Mouse (Mus musculus): ENCODE results near the gene Rnf5. TPM values are rescaled to one million over a fixed set of nuclear protein-coding genes. Genes with fewer than 3 reads are reported as not detected.

The Rnf5 gene
- polyA plus RNA-seq, 1 experiment from 2014 or later: 301 TPM

- Histone ChIP-seq H3K36me3 (peaks cover 77% of the 10 kb centered on the region), H3K9ac (peak within 1 kb of the TSS; percentile 11; the same call in 1 of the 2 replicates), H3K4me2 (peak within 1 kb of the TSS; percentile 13; the same call in 1 of the 2 replicates), H3K27ac (peak within 1 kb of the TSS; percentile 41; the same call in 1 of the 2 replicates), H3K4me3 (no peak within 1 kb of the TSS), H3K27me3 (no peaks in the 10 kb centered on the region), H3K4me1 (replicated peaks) (no peaks in the 10 kb centered on the region), H3K9me3 (no peaks in the 10 kb centered on the region)
- 54% methylated on average over 6 of the region's 6 CpGs for WGBS
- no peak for ATAC-seq (ENCODE audit: low FRiP score)
Measured at GRCm38 (mm10) chr17:34615871-34616270, 12.4 kb upstream of the Rnf5 start, which contains the start of gene Egfl8. Gene Egfl8, minus strand, starts transcription at chr17:34615971.

- Histone ChIP-seq H3K4me2 (no peak overlapping the region), H3K4me3 (no peak overlapping the region), H3K36me3 (peaks cover 76% of the 10 kb centered on the region), H3K4me1 (replicated peaks) (peaks cover 7% of the 10 kb centered on the region), H3K9me3 (no peaks in the 10 kb centered on the region), H3K9ac (no peak overlapping the region), H3K27ac (no peak overlapping the region), H3K27me3 (no peaks in the 10 kb centered on the region)
- no peak for ATAC-seq (ENCODE audit: low FRiP score)
- WGBS: 85% methylated on average over 10 of the region's 10 CpGs
Measured at GRCm38 (mm10) chr17:34613830-34614229, 10.3 kb upstream of the Rnf5 start.

DNA sequence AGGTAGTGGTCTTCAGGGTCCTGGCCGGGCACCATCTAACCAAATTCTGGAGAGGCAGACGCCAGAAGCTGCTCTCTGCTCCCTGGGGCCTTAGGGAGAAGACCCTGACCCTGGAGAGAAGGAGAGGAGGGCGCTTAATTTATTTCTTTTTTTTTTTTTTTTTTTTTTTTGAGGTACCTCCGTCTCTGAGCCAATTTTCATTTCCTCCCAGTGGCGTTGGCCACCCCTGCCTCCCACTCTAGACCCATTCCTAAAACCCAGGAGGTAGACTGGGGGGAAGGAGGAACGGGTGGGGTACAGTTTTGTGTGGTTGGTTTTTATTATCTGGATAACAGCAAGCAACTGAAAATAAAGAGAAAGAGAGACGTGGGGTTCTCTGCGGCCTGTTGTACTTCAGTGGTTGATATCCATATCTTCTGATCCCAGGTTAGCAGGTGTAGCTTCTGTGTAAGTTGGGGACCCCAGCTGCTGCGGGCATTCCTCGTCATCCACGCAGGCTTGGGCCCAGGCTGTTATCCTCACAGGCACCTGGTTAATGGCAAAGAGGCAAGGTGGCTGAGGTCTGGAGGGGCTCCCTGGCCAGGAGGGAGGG, 9.7 kb upstream of the Rnf5 start:
- ATAC-seq (ENCODE audit: low FRiP score): no peak
- no peak overlapping the region for H3K4me2 ChIP-seq
- H3K9me3 ChIP-seq: no peaks in the 10 kb centered on the region
- no peak overlapping the region for H3K9ac ChIP-seq
- H3K27ac ChIP-seq: no peak overlapping the region
- no peak overlapping the region for H3K4me3 ChIP-seq
- peaks cover 14% of the 10 kb centered on the region for H3K4me1 ChIP-seq (replicated peaks)
- H3K36me3 ChIP-seq: peaks cover 76% of the 10 kb centered on the region
- WGBS: 91% methylated on average over 10 of the region's 11 CpGs
- H3K27me3 ChIP-seq: no peaks in the 10 kb centered on the region

- H3K4me2 ChIP-seq: no peak overlapping the region
- no peak overlapping the region for H3K27ac ChIP-seq
- H3K27me3 ChIP-seq: no peaks in the 10 kb centered on the region
- no peak for ATAC-seq (ENCODE audit: low FRiP score)
- H3K36me3 ChIP-seq: peaks cover 63% of the 10 kb centered on the region
- 0 out of 2 replicates have a peak overlapping the region, but pooled peaks have one; percentile 13 for H3K9ac ChIP-seq
- H3K9me3 ChIP-seq: no peaks in the 10 kb centered on the region
- 88% methylated on average over 8 of the region's 8 CpGs for WGBS
- no peak overlapping the region for H3K4me3 ChIP-seq
- peaks cover 33% of the 10 kb centered on the region for H3K4me1 ChIP-seq (replicated peaks)
Measured at GRCm38 (mm10) chr17:34611050-34611449, 7.6 kb upstream of the Rnf5 start.

DNA sequence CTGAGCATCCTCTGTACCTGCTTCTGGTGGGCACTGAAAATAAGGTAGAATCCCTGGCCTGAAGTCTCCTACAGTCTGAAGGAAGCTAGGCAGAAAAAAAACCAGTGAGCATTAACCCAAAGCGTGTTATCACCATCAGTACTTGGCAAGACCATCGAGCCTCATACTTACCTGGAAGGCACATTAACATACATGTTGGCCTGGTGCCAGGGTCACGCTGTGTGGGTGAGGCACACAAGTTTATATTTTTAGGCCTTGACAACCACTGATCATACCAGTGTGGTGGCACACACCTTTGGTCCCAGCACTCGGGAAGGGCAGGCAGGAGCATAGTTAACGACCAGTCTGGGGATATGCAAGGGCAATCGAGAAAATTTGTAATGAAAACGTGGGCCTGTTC, 4.5 kb upstream of the Rnf5 start:
- H3K4me2 ChIP-seq: no peak overlapping the region
- H3K4me1 ChIP-seq (replicated peaks): peaks cover 45% of the 10 kb centered on the region
- peaks cover 32% of the 10 kb centered on the region for H3K36me3 ChIP-seq
- 91% methylated on average over 7 of the region's 7 CpGs for WGBS
- no peaks in the 10 kb centered on the region for H3K27me3 ChIP-seq
- H3K9ac ChIP-seq: peak overlapping the region; percentile 56; the same call in 1 of the 2 replicates
- ATAC-seq (ENCODE audit: low FRiP score): no peak
- H3K9me3 ChIP-seq: no peaks in the 10 kb centered on the region
- peak overlapping the region; percentile 92; the same call in 1 of the 2 replicates for H3K4me3 ChIP-seq
- no peak overlapping the region for H3K27ac ChIP-seq

DNA sequence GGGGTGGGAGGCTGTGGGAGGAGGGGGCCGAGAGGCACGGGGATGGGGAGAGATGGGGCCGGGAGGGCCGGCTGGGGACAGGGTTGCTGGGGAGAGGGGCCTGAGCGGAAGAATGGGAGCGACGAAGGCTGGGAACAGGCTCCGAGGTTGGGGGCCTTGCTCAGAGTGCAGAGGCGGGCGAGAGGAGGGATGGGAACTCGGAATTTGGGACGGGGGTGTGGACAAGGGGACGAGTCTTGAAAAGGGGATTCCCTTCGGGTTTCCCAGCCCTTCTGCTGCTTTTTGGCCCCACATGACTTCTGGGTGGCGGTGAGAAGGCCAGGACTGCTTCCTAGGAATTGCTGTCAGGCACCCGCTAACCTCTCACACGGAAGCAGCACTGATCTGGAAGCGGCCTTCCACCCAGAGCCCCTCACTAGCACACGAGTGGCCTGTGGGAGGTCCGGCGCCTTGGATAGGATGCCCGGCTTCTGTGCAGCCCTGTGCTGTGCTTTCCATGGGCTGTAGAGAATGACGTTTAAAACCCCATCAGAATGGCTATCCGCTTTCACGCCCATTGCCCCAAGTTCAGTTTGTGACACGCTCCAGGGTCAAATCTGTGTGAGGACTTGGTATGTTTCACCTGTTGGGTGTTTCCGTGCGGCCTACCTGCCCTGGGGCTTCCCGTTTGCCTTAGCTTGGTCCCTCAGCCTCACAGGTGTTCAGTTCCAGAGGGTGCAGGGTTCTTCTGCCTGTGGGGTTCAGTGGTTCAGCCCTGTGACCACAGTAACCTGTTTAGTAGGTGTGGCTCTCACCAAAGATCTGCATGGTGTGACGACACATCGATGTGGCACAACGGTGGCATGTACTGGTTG, 2.9 kb upstream of the Rnf5 start:
- peak overlapping the region; percentile 92 for H3K4me3 ChIP-seq
- ATAC-seq (ENCODE audit: low FRiP score): no peak
- peak overlapping the region; percentile 94 for H3K27ac ChIP-seq
- 17% methylated on average over 31 of the region's 32 CpGs for WGBS
- peaks cover 59% of the 10 kb centered on the region for H3K4me1 ChIP-seq (replicated peaks)
- peak overlapping the region; percentile 99 for H3K9ac ChIP-seq
- no peaks in the 10 kb centered on the region for H3K9me3 ChIP-seq
- peak overlapping the region; percentile 99 for H3K4me2 ChIP-seq
- peaks cover 22% of the 10 kb centered on the region for H3K36me3 ChIP-seq
- no peaks in the 10 kb centered on the region for H3K27me3 ChIP-seq

DNA sequence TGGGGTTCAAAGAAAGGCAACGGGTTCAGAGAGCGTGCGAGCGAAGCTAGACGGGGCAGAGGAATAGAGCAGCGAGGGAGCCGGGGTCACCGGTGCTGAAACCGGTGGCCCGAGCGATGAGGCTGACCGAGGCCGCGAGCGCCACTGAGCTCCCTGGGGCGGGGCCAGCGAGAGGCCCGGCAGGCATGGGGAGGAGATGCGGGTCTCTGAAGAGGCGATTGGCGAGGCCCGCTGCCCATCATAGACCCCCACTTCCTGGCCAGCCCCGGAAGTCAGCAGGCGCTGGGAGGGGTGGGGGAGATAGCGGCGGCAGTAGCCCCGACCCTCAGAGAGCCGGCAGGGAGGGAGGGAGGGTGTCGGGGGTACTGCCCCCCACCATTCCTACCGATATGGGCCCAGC, 2.1 kb upstream of the Rnf5 start:
- 0% methylated on average over 28 of the region's 30 CpGs for WGBS
- H3K4me1 ChIP-seq (replicated peaks): peaks cover 59% of the 10 kb centered on the region

DNA sequence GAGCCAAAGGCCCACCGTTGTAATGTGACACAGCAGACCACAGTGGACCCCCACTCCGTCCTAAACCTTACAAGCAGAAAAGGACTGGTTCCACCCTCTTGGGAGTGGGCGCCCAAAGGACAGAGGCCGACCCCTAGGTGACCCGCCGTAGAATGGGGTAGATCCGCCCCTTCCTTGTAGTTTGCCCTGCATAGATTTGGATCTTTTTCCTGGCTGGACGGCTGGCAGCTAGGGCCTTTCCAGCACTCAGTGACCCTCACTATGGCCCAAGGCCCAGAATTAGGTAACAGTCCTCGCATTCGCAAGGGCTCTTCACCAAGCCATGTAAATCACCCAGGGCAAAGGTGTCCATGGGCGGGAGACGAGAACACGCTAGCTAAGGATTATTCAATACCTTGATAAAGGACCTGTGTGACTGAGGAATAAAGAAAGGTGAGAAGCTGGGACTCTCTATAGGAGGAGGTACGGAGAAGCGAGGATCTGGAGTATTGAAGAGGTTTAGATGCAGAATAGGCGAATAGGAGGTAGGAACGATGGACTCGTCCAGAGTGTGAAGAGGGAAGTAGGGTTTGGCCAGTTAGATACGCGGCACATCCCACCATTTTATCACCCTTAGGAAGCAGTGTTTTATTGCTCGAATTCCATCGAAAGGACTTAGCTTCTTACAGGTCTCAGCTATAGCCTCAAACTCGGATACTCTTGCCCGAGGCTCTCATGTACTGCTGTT, 1.2 kb upstream of the Rnf5 start:
- Histone ChIP-seq H3K4me3 (peak overlapping the region; percentile 92), H3K4me1 (replicated peaks) (peaks cover 59% of the 10 kb centered on the region), H3K4me2 (peak overlapping the region; percentile 99), H3K27ac (peak overlapping the region; percentile 94), H3K9ac (peak overlapping the region; percentile 99), H3K9me3 (no peaks in the 10 kb centered on the region), H3K36me3 (peaks cover 22% of the 10 kb centered on the region), H3K27me3 (no peaks in the 10 kb centered on the region)
- ATAC-seq (ENCODE audit: low FRiP score): no peak
- WGBS: 14% methylated on average over 24 of the region's 24 CpGs

More for the DNA sequence above, 2.1 kb upstream of the Rnf5 start:
- H3K36me3 ChIP-seq: peaks cover 21% of the 10 kb centered on the region
- H3K4me3 ChIP-seq: peak overlapping the region; percentile 92
- peak overlapping the region; percentile 94 for H3K27ac ChIP-seq
- H3K9ac ChIP-seq: peak overlapping the region; percentile 99
- H3K4me2 ChIP-seq: peak overlapping the region; percentile 99
- no peaks in the 10 kb centered on the region for H3K27me3 ChIP-seq
- peak; percentile 32 for ATAC-seq (ENCODE audit: low FRiP score)
- no peaks in the 10 kb centered on the region for H3K9me3 ChIP-seq

DNA sequence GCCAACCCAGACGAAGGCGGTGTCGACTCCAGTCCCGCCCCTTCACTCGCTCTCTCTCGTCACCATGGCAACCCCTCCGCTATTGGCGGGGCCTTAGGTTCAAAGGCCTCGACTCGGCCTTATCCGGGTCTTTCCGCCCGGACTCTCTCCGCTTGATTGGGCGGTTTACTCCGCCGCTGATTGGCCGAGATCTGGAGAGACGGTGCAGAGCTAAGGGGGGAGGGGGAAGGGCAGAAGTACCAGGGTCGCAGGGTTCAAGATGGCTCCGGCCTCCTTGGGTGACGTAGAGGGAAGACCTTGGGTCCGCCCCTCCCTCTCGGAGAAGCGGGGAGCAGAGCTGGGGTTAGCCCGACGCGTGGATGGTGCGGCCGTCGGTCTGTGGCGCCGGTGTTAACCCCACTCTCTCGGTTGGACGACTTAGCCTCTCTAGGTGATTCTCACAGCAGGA, 595 bp upstream of the Rnf5 start, which contains the start of gene Agpat1:
Agpat1 (plus strand) TSS at position 202 of the 448 bp plus-strand sequence.
- WGBS: under 1% methylated on average over 34 of the region's 35 CpGs
- Histone ChIP-seq H3K9me3 (no peaks in the 10 kb centered on the region), H3K9ac (peak within 1 kb of the TSS; percentile 99), H3K4me3 (peak within 1 kb of the TSS; percentile 92), H3K4me1 (replicated peaks) (peaks cover 54% of the 10 kb centered on the region), H3K4me2 (peak within 1 kb of the TSS; percentile 99), H3K27ac (peak within 1 kb of the TSS; percentile 94), H3K36me3 (peaks cover 25% of the 10 kb centered on the region), H3K27me3 (no peaks in the 10 kb centered on the region)
- peak; percentile 89 for ATAC-seq (ENCODE audit: low FRiP score)

GRCm38 (mm10) chr17:34601796-34602195, 1.7 kb downstream of the Rnf5 start:
- peak overlapping the region; percentile 86 for H3K9ac ChIP-seq
- no peak for ATAC-seq (ENCODE audit: low FRiP score)
- peak overlapping the region; percentile 63 for H3K4me2 ChIP-seq

GRCm38 (mm10) chr17:34599891-34600290, 3.6 kb downstream of the Rnf5 start:
- Histone ChIP-seq H3K4me3 (no peak overlapping the region), H3K4me2 (no peak overlapping the region), H3K4me1 (replicated peaks) (peaks cover 33% of the 10 kb centered on the region), H3K9me3 (no peaks in the 10 kb centered on the region), H3K36me3 (peaks cover 38% of the 10 kb centered on the region), H3K27me3 (no peaks in the 10 kb centered on the region), H3K27ac (no peak overlapping the region), H3K9ac (no peak overlapping the region)
- 82% methylated on average over 9 of the region's 9 CpGs for WGBS
- ATAC-seq (ENCODE audit: low FRiP score): no peak

More at GRCm38 (mm10) chr17:34601796-34602195, 1.7 kb downstream of the Rnf5 start:
- WGBS: 90% methylated on average over 12 of the region's 12 CpGs
- peaks cover 35% of the 10 kb centered on the region for H3K4me1 ChIP-seq (replicated peaks)
- H3K27ac ChIP-seq: no peak overlapping the region
- no peaks in the 10 kb centered on the region for H3K27me3 ChIP-seq
- peaks cover 25% of the 10 kb centered on the region for H3K36me3 ChIP-seq
- H3K4me3 ChIP-seq: peak overlapping the region; percentile 69
- no peaks in the 10 kb centered on the region for H3K9me3 ChIP-seq

Data from hindbrain, embryonic 13.5 days (tissue).